Mouse (Mus musculus) urinary bladder, postnatal 10 days (tissue): Measurements from ENCODE around the gene Gm13271.
A peak's percentile ranks its signal among the peaks of the same experiment; 100 is the strongest.
"Not testable (repeated sequence)": the region's sequence is repeated elsewhere in the genome, so short reads cannot be mapped to it uniquely, and the experiment has no call there.

Experiments used
- DNase-seq: peaks from one replicate; pipeline ENCODE4 v3.0.0; 2022; ENCODE audit warnings: low spot score

Gene Gm13271

DNA sequence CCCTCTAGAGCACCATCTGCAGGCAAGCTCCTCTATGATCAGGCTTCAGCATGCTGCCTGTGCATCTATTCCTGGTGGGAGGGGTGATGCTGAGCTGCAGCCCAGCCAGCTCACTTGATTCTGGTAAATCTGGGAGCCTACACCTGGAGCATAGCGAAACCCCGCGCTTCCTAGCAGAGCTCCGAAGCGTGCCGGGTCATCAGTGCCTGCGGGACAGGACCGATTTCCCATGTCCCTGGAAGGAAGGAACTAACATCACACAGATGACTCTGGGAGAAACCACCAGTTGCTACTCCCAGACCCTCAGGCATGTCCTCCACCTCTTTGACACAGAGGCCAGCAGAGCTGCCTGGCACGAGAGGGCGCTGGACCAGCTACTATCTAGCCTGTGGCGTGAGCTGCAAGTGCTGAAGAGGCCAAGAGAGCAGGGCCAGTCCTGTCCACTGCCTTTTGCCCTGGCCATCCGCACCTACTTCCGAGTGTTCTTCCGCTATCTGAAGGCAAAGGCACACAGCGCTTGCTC lies at the start of gene Gm13271:
Gene Gm13271 (plus strand): TSS at position 51 of the 523 bp plus-strand sequence.
- DNase-seq = peak; percentile 72

DNA sequence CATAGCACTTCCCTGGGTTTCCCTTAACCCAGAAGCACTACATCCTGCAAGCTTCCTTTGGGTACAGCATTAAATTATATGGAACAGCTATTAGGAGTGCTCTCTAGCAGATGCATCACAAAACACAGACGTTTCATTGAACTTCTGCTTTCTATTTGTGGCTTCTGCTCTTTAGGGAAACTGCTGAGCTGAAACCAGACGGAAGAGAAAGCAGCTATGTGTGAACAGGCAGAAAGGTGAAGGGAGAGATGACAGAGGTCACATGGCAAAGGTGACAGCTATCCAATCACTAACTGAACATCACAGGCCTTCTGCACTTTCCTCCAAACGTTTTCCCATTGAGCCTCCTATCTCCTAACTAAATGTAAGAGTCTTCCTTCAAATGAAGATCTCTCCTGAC lies 48.7 kb upstream of the Gm13271 start:
- no peak for DNase-seq

DNA sequence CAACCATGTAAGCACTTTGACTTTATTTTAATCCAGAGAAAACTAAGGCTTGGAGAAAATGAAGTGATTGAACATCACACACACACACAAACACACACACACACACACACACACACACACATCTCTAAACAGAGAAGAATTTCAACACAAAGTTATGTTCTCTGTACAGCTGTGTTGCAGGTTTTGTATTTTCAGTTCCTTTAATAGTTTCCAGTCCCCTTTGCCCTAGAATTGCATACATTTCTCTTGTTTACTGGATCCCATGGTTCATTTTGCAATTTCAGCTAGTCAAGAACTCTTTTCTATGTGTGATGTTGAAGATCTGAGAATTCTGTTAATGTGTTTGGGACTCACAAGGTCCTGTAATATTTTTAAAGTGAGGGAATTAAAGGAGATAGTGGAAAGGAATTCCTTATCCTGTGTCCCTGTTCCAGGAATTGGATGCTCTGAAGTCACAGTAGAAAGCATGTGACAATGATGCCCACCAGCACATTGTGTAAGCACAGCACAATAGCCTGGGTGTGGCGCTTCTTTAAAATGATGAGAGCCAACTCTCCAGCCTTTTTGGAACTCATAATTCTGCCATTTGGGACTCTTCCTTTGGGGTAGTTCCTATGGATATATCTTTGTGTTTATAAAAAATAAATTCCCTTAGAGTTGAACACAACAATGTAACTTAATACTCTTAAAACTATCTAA lies 47.4 kb upstream of the Gm13271 start:
- no peak for DNase-seq

DNA sequence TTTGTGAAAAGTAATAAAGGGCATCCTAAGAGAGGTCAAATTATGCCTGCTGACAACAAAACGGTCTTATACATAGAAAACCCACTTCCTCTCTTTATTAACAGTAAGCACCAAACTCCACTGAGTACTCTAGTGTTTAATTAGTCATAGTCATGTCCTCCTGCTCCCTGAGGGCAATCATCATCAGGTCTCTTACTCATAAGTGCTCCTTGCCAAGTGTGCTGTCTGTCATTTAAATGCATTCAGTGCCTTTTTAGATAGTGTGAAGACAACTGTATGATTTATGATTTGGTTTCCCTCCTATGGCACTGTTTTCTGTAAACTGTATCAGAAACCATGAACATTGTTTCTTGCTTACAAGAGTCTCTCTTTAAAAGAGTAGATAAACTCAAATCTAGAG lies 40.4 kb upstream of the Gm13271 start:
- DNase-seq = no peak

DNA sequence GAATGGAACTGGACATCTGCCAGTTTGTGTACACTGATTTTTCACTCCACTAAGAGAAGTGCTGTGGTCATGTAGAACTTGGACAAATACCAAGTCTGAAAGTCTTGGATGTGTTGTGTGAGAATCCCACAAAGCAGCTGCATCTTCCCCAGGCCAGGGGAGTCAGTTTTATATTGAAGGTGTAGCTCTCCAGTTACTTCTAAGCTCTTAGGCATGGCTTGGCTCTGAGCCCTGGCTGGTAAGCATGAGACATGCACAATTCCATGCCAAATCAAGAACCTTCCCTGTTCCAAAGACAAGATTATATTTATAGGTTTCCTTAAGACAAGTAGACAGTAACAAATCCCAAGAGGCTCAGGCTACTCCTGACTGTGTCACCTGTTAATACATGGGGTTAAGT lies 39.6 kb upstream of the Gm13271 start:
- no peak for DNase-seq

DNA sequence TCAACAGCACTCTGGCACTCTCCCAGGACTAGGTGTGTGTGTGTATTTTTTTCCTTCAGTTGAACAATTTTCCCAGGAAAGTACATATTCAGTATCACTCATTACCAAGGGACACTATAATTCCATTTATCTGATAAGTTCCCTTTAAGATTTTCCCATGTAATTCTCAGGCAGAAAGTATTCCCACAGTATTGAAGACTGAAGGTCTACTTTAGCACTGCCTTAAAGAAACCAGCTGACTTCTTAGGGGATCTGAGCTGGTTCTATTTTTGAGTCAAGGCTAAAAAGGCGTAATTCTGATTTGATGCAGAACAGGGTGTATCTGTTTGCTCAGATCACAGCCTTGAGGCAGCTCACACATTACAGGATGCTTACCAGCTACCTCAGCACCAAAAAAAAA lies 36.0 kb upstream of the Gm13271 start:
- no peak for DNase-seq

DNA sequence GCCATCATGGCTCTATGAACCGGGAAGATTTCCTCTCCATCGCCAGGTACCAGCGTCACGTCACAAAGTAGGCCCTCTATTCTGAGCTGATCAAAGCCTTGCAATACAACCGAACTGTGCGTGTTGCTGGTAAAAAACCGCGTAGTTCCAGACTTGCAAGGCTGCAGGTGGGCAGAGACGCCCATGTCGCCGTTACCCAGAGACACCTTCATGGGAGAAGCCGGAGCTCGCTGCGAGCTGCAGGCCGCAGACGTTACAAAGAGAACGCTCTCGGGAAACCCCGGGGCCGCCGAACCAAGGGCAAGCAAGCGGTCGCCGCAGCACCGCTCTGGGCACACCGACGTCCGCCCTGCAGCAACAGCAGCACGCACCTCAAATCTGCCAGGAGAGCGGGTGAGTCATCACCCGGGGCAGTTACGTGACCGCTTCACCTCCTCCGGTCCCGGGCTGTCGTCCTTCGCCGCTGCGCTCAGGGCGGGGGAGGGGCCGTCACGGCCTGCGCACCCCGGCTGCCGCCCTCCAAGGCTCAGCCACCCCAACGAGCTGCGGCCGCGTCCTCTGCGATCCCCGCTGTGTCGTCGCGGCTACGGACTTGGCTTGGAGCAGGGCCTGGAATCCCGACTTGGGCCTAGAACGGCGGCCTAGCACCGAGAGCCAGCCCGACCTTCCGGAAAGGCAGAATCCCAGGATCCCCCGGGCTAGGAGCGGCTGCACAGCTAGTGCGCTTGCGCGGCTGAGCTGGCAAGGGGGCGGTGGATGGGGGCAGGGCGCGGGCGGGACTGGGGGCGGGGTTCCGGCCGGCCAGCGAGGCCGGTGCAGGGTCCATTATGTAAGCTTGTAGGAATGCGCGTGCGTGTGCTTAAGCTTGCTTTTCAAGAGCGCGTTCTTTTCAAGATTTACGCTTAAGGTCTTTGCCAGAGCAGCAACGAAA lies 32.6 kb upstream of the Gm13271 start, which contains the start of the genes Gm26566 and Klhl9:
Gene Gm26566 (plus strand): TSS at position 15 of the 931 bp plus-strand sequence.
Gene Klhl9 (minus strand): TSS at position 675 of the 931 bp plus-strand sequence.
- peak; percentile 79 for DNase-seq

DNA sequence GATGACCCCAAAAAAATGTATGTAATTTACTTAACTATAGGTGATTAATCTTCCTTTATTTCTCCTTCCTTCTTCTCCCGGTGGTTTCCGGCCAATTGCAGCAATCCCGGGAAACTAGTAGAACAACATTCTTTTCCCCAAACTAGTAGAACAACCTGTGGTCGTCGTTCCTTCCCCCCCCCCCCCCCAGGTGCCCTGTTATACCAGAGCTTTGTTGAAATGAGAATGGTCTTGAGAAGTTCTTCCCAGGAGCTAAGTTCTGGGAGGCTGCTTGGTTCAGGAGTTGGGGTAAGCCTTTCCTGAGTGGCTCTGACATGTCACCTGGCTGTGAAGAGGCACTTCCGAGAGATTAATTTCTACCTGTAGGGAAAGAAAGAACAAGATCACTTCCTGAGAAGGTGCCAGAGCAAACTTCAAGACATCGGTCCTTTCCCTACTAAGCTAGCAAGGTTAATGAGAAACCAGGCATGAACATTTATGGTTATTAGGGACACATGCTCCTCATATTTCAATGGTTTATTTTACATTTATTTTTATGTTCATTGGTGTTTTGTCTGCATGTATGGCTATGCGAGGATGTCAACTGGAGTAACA lies 31.1 kb upstream of the Gm13271 start:
- no peak for DNase-seq

DNA sequence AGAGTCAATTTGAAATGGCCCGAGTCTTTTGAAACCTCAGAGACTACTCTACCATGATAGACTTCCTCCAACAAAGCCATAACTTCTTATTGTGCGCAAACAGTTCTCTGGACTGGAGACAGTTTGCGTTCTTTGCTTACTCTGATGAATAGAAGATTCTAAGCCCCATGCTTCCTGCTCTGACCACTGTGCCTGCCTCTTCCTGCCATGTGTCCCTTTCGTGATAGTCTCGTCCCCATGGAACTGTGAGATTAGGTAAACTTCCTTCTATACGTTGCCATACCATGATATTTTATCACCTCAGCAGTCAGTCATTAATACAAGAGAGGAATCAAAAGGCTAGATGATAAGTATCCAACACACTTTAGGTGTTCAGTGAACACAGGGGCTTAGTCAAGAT lies 27.9 kb upstream of the Gm13271 start:
- no peak for DNase-seq

DNA sequence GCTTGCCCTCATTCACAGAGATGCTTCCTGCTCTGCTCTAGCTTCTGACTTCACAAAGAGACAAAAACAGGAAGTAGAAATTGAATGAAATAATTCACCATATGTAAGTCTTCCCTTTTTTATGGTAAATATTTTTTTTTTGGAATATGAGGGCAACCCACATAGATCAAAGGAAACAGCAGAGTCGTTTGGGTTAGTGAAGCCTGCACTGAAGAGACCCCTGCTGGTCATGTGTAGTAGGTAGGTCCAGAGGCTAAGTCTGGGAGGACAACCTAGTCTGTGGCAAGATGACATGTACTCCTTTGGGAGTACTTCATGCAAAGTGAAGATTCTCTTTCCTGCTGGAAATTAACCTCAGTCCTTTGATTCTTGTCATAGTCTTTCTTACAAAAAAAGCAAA lies 27.3 kb upstream of the Gm13271 start:
- no peak for DNase-seq

DNA sequence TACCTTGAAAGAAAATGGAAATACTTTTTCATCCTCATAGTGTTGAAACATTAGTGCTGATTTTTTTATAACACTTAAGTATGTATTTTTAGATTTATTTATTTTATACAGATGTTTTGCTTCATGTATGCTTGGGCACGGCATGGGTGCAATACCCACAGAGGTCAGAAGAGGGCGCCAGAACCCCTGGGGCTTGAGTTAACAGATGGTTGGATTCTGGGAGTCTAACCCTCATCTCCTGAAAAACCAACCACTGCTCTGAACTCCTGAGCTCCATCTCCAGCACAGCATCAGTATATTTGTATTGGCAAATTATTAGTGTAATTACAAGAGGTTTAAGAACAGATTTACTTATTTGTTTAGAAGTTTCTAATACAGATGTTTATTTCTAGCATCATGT lies 16.2 kb upstream of the Gm13271 start:
- no peak for DNase-seq

DNA sequence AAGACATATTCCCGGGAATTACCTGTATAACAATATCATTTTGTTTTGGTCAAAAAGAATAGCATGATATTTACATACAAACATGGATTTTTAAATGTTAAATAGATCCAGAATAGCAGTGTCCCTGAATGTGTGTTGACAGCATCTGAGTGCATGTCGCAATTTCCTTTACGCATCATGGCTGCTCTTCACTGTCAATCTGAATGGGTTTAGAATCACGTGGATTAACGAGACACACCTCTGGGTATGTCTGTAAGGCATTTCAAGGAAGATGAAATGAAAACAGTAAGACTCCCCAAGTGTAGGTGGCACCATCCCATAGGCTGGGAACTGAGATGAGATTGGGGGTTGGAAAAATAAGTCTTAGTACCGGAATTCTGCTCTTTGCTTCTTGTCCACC lies 15.6 kb upstream of the Gm13271 start:
- no peak for DNase-seq

DNA sequence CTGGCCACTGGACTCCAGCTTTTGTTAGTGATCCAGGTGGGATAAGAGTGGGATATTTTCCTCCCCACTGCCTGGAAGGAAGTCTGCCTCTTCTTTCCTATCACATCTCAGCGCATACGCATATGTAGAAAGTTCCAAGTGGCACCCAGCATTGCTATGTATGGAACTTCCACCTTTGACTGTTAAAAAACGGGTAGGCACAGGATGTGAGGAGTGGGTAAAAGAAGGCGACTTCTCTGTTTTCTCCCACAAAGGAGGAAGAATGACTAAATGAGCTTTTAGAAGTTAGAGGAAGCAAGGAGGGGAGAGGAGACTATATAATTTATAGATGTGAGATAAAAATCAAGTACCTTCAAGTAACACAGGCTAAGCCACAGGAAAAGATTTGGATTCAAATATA lies 13.2 kb upstream of the Gm13271 start:
- no peak for DNase-seq

DNA sequence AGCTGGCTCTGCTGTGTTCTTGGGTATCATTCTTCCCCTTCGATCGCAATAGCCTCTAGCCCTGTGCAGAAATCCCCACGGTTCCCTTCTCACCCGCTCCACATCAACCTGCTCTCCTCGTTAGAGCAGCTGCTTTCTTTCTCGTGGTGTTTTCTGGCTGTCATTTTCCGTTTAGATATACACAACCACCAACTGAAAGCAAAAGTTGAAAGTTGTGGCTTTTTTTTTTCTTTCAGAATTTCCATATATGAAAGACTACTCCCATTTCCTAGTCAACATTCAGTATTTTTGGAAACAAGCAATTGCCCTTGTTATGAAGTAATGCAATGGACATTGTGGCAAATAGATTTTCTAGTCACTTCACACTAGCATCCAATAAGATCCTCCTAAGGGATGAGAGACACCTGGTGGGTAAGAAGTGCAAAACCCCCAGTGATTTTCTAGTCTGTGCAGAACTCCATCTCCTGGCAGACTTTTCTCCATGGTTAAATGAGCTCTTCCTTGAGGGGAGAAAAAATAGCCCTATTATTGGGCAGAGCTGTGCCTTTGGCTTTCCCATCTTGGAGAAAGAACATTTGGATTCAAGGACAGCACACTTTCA lies 11.8 kb upstream of the Gm13271 start:
- no peak for DNase-seq

DNA sequence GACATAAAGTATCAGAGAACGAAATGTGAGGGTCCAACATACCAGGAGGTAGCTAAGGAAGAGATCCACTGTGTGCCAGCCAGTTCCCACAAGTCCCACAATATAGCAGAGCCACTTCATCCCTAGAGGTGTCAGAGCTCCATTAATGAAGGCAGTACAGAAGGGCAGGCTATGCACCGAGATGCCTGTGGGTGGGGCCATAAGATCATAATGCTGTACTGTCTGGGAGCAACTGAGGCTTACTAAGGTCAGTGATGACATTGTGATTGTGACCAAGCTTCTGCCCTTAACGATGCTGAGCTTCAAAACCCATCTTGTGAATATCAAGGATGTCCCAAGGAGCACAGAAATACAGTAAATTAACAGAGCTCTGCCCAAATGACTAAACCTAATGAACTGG lies 10.5 kb upstream of the Gm13271 start:
- no peak for DNase-seq

DNA sequence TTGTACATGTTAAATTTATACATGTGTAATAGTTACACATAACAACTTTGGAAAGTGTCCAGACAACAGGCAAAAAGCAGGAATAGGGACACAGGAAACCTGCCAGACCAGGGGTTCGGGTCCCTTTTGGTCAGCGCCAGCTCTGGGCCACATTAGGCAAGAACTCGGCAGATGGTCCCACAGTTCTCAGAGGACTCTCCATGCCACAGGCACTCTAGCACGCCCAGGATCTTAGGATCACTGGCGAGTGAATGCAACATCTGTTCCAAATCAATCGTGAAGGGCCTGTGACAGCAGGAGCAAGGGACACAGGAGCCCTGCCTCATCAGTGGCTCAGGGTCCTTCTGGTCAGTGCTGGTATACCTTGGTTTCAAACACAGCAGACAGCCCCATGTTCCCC lies 4.7 kb upstream of the Gm13271 start:
- no peak for DNase-seq

DNA sequence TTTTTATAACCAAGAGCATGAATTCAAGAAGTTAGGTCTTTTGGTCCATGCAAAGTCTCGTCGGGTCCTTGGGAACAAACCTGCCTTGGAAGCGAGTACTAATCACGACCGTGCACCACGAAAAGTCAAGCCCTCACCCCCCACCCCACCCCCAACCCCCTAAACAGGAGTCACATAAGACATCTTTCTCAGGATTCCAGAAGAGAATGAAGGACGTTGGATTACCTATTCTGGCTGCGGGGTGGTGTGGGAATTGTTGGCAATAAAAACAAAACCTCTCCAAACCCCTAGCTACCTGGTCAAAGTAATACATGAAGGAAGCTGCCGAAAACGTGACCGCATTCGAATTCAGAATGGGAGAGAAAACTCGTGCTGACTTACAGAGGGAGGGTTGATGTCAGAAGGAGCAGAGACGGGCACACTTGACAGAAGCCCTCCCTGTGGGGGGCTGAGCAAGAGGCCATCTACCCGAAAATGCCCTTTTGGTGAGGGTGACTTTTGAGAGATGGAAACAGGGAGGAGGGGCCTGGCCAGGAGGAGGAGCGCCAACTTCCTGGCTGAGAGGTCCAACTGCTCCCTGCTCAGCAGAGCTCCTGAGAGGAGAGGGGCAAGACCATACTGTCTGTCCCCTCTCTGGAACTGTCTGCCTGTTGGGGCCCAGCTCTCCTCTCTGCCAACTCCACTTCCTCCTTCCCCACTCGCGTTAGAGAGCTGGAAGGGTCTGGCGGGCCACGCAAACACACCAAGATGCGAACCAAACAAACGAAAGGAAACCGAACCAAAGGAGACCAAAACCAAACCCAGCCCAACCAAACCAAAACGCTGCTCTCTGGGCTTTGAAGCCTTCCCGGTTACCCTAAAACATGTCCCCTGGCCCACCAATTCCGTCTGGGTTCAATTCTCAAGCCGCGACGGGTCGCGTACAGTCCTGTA lies 2.2 kb downstream of the Gm13271 start:
- not testable (repeated sequence) for DNase-seq

DNA sequence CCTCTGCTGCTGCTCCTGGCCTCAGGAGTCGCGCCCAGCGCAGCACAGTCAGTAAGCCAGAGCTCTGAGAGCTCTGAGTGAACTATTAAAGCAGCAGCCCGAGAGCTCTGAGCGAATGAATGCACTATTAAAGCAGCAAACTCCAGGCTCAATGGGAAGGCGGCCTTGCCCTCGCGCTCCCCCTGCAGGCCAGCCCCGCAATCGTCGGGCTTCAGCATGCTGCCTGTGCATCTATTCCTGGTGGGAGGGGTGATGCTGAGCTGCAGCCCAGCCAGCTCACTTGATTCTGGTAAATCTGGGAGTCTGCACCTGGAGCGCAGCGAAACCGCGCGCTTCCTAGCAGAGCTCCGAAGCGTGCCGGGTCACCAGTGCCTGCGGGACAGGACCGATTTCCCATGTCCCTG lies 3.0 kb downstream of the Gm13271 start:
- peak; percentile 88 for DNase-seq

DNA sequence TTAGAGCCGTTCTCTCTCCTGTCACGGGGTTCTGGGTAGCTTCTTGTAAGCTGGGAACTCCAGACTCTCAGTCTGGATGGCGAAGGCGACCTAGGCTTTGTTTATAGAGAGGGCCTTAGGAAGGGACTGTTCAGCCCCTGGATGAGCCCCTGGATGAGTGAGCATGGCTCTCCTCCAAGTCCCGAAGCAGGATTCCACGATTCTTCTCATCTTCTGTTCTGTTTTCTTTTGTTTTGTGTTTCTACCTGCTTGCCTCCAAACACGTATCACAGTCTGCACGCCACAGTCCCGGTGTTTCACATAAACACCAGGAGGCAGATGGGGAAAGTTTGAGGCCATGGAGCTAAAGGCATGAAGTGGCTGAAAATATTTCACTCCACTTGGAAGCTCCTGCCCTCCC lies 4.1 kb downstream of the Gm13271 start:
- not testable (repeated sequence) for DNase-seq

DNA sequence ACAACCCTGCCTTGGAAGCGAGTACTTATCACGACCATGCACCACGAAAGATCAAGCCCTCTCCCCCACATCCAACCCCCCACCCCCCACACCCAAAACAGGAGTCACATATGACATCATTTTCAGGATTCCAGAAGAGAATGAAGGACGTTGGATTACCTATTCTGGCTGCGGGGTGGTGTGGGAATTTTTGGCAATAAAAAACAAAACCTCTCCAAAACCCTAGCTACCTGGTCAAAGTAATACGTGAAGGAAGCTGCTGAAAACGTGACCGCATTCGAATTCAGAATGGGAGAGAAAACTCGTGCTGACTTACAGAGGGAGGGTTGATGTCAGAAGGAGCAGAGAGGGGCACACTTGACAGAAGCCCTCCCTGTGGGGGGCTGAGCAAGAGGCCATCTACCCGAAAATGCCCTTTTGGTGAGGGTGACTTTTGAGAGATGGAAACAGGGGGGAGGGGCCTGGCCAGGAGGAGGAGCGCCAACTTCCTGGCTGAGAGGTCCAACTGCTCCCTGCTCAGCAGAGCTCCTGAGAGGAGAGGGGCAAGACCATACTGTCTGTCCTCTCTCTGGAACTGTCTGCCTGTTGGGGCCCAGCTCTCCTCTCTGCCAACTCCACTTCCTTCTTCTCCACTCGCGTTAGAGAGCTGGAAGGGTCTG lies 5.1 kb downstream of the Gm13271 start, which contains the start of gene Gm13283:
Gene Gm13283 (plus strand): TSS at position 510 of the 659 bp plus-strand sequence.
- peak; percentile 41 for DNase-seq
